Mouse (Mus musculus) kidney, postnatal 0 days (tissue): ENCODE data around the gene Kcnb1. TPM values are rescaled to one million over a fixed set of nuclear protein-coding genes. Genes with fewer than 3 reads are reported as not detected.

ENCODE experiments used
- ATAC-seq: fragments of 200-750 bp; cut with Nextera tagmentation; replicated peaks from 2 replicates; pipeline ENCODE4 v1.8.0; 2017; ENCODE audit warnings: low read depth, moderate number of reproducible peaks, moderate TSS enrichment, moderate library complexity; ENCODE audit not compliant: low FRiP score
- DNase-seq: peaks from one replicate; pipeline ENCODE4 v3.0.0-alpha.2; 2016; ENCODE audit warnings: low spot score
- H3K27ac ChIP-seq: fragments of 300-500 bp; sonication (generic); 2 replicates; pipeline ENCODE4 v1.5.1; 2014; ENCODE audit warnings: mild to moderate bottlenecking
- H3K27me3 ChIP-seq: fragments of 300-500 bp; sonication (generic); 2 replicates; pipeline ENCODE4 v1.6.1; 2014; ENCODE audit warnings: low read length, mixed read lengths; ENCODE audit not compliant: insufficient read depth
- H3K36me3 ChIP-seq: fragments of 300-500 bp; sonication (generic); 2 replicates; pipeline ENCODE4 v1.6.1; 2014; ENCODE audit warnings: low read length, mixed read lengths; ENCODE audit not compliant: insufficient read depth
- H3K4me1 ChIP-seq: fragments of 300-500 bp; sonication (generic); replicated peaks from 2 replicates; pipeline ENCODE4 v1.6.1; 2014; ENCODE audit warnings: antibody characterized with exemption, low read length, mixed read lengths; ENCODE audit not compliant: insufficient read depth
- H3K4me2 ChIP-seq: fragments of 300-500 bp; sonication (generic); 2 replicates; pipeline ENCODE4 v1.6.1; 2014; ENCODE audit warnings: mild to moderate bottlenecking, low read length, moderate library complexity, mixed read lengths
- H3K4me3 ChIP-seq: fragments of 300-500 bp; sonication (generic); replicated peaks from 2 replicates; pipeline ENCODE4 v1.5.1; 2014; ENCODE audit warnings: low read depth, low read length
- H3K9ac ChIP-seq: fragments of 300-500 bp; sonication (generic); 2 replicates; pipeline ENCODE4 v1.6.1; 2014; ENCODE audit warnings: low read depth, low read length
- H3K9me3 ChIP-seq: fragments of 300-500 bp; sonication (generic); replicated peaks from 2 replicates; pipeline ENCODE4 v1.6.1; 2016; ENCODE audit warnings: low read length, inconsistent platforms, mixed read lengths
- CTCF ChIP-seq: IDR thresholded peaks from 2 replicates; pipeline ENCODE4 v1.5.1; 2016; ENCODE audit warnings: antibody characterized with exemption, low read depth, mild to moderate bottlenecking, moderate library complexity
- WGBS: fragments of 180-500 bp; shearing (Covaris S2); extraction: QIAGEN DNeasy Blood & Tissue Kit; methylation state at CpG from one replicate; pipeline ENCODE4 v1.1.7; 2014; 5-methylcytosine and 5-hydroxymethylcytosine counted together
- polyA plus RNA-seq: library from polyadenylated mRNA; unstranded; fragments of >200 nt; fragmentation: Nextera tagmentation; extraction: Ambion mirVana; gene quantifications from 2 replicates; pipeline ENCODE4 v1.2.1, GENCODE M21; 2015

The Kcnb1 gene
- polyA plus RNA-seq, 1 experiment from 2014 or later, result 1.4 TPM

DNA sequence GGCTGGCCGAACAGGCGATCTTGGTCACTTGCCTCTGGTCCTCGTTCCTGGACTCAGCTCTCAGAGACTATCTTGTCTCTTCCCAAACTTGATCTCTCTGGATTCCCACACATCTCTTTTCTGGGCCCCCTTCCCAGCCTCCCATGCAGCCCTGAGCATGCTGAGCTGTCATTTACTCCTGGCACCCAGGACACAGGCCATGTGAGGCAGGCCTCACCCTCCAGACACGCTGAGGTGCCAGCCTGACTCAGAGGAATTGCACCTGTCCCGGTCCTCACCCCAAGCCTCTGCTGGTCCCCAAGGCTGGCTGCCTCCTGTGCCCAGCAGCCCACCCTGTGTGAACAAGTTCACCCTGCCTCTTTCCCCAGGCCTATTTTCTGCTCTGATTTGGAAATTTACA is 2.8 kb downstream of the Kcnb1 start:
- Histone ChIP-seq H3K4me2 (no peak overlapping the region), H3K4me3 (no peak overlapping the region), H3K27ac (no peak overlapping the region), H3K27me3 (no peaks in the 10 kb centered on the region; the same call in 1 of the 2 replicates), H3K9ac (no peak overlapping the region), H3K36me3 (no peaks in the 10 kb centered on the region), H3K9me3 (no peaks in the 10 kb centered on the region), H3K4me1 (peaks cover 7% of the 10 kb centered on the region; the same call in 1 of the 2 replicates)
- 88% methylated on average over 5 of the region's 5 CpGs for WGBS
- ATAC-seq, result no peak
- no peak for DNase-seq
- TF ChIP-seq CTCF, result no peak

DNA sequence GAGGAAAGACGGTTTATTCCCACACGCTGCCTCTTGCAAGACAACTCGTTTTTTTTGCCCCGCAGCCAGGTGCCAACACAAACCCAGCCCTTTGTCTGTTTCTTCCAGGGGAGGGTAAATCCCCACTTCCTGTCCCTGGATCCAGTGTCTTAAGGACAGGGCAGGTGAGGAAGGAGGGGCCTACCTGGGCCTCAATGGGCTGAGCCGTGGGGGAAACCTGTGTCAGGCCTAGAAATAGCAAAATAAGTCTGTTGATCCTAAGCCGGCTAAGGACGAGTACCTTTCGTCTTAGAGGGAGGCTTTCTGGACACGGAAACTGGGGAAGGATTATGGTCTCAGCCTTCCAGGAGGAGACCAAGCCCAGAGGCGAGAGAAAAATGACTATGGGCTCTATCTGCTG is 3.4 kb downstream of the Kcnb1 start:
- TF ChIP-seq CTCF, result no peak
- no peaks in the 10 kb centered on the region for H3K36me3 ChIP-seq
- H3K9ac ChIP-seq, result no peak overlapping the region
- 62% methylated on average over 10 of the region's 10 CpGs for WGBS
- DNase-seq (no peak), ATAC-seq (no peak)
- peaks cover 7% of the 10 kb centered on the region; the same call in 1 of the 2 replicates for H3K4me1 ChIP-seq
- no peaks in the 10 kb centered on the region; the same call in 1 of the 2 replicates for H3K27me3 ChIP-seq
- no peak overlapping the region for H3K27ac ChIP-seq
- H3K9me3 ChIP-seq, result no peaks in the 10 kb centered on the region
- no peak overlapping the region for H3K4me3 ChIP-seq
- H3K4me2 ChIP-seq, result no peak overlapping the region

DNA sequence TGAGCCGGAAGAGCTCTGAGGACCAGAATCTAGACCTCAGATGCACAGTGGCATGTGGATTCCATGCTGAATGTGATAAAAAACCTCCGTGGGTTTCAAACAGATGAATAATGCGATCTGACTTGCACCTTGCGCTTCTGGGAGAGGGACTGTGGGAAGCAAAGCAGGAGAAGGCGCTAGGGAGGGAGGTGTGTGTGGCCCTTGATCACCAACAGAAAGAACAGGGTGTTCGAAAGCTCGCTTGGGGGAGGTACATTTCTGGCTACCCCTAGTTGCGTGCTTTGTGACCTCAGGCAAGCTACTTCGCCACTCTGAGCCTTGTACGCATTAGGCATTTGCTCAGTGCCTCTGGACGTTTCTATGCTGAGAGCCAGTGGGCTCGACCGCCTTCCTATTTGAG is 4.0 kb downstream of the Kcnb1 start:
- DNase-seq (no peak), ATAC-seq (no peak)
- Histone ChIP-seq H3K4me1 (peaks cover 7% of the 10 kb centered on the region; the same call in 1 of the 2 replicates), H3K27ac (no peak overlapping the region), H3K9ac (no peak overlapping the region), H3K27me3 (no peaks in the 10 kb centered on the region; the same call in 1 of the 2 replicates), H3K36me3 (no peaks in the 10 kb centered on the region), H3K4me2 (no peak overlapping the region), H3K9me3 (no peaks in the 10 kb centered on the region), H3K4me3 (no peak overlapping the region)
- no peak for TF ChIP-seq CTCF
- WGBS, result 58% methylated on average over 13 of the region's 13 CpGs

DNA sequence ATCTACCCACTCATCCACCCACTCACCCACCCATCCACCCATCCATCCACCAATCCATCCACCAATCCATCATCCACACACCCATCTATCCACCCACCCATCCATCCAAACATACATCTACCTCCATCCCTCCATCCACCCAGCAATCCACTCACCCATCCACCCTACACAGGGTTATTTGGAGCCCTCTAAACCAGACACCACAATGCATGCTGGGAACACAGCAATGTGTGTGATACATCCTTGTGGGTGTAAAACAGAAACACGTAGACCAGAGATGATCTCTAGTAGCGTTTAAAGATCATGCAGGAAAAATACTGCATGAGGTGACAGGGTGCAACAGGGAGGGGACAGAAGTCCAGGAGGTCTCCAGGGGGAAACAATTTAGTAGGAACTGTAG is 4.5 kb downstream of the Kcnb1 start:
- H3K4me3 ChIP-seq, result no peak overlapping the region
- H3K9me3 ChIP-seq, result no peaks in the 10 kb centered on the region
- H3K27ac ChIP-seq, result no peak overlapping the region
- ATAC-seq (no peak), DNase-seq (no peak)
- H3K4me2 ChIP-seq, result no peak overlapping the region
- no peak for TF ChIP-seq CTCF
- WGBS, result 77% methylated on average over 2 of the region's 2 CpGs
- no peak overlapping the region for H3K9ac ChIP-seq
- H3K36me3 ChIP-seq, result no peaks in the 10 kb centered on the region
- H3K4me1 ChIP-seq, result peaks cover 3% of the 10 kb centered on the region; the same call in 1 of the 2 replicates
- H3K27me3 ChIP-seq, result no peaks in the 10 kb centered on the region

DNA sequence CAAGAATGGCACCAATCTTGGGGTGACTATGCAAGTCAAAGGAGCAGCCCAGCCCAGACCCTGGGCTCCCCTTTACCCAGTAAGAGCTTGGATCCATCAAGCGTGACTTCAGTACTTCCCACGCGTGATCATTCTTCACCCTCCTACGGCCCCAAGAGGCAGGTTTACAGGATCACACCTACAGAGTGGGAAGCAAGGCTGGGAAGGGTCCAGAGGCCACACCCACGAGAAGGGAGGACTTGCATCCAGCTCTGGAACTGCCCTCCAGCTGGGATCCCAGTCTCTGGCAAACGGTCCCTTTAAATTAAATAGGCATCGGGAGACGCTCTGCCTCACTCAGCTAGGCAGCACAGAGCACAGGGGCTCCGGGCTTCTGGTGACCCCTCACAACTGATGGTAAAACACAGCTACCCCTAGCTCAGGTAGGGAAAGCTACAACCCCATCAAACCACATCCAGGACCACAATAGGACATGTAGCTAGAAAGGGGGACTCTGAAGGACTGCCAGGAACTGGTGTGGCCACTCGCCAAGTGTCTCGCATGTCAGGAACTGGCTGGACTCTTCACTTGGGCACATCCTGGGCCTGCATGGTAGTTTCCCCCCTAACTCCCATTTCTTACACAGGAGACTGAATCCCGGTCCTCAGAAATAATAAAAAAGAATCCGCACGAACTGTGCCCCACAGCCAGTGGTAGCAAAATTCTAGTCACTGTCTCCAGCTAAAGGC is 8.1 kb downstream of the Kcnb1 start:
- Histone ChIP-seq H3K9me3 (no peaks in the 10 kb centered on the region), H3K27ac (no peak overlapping the region), H3K4me3 (no peak overlapping the region), H3K4me2 (no peak overlapping the region), H3K4me1 (no peaks in the 10 kb centered on the region), H3K36me3 (no peaks in the 10 kb centered on the region), H3K27me3 (no peaks in the 10 kb centered on the region), H3K9ac (no peak overlapping the region)
- no peak for TF ChIP-seq CTCF
- DNase-seq (no peak), ATAC-seq (no peak)
- WGBS, result 66% methylated on average over 14 of the region's 14 CpGs

DNA sequence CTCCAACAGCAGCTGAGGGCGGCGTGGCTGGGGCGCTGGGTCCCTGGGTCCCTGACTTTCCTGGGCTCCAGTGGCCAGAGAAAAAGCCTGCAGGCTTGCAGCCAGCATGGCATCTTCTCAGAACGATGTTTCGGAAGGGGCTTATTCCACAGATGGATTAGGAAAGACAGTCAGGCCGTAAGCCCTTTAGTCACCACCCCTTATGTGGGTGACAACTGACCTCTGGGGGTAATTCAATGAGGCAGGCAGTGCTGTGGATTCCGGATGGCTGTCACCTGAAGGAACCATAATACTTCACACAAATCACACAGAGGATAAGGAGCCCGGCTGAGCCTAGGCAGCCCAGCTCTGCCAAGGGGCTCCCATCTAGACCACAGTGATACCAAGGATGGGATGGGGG is 8.9 kb downstream of the Kcnb1 start:
- 64% methylated on average over 8 of the region's 8 CpGs for WGBS
- TF ChIP-seq CTCF, result no peak

More for the DNA sequence above, 8.9 kb downstream of the Kcnb1 start:
- H3K9me3 ChIP-seq, result no peaks in the 10 kb centered on the region
- no peak for ATAC-seq
- H3K36me3 ChIP-seq, result no peaks in the 10 kb centered on the region
- no peak overlapping the region for H3K27ac ChIP-seq
- no peak overlapping the region for H3K4me2 ChIP-seq
- H3K4me1 ChIP-seq, result no peaks in the 10 kb centered on the region
- no peak overlapping the region for H3K4me3 ChIP-seq
- H3K27me3 ChIP-seq, result no peaks in the 10 kb centered on the region
- no peak overlapping the region for H3K9ac ChIP-seq
- DNase-seq, result no peak
